Mouse (Mus musculus) kidney, adult 8-10 months (tissue): ENCODE results near the gene Filip1.
A peak's percentile ranks its signal among the peaks of the same experiment; 100 is the strongest.

Source experiments
- DNase-seq, 2 experiments: peaks; one replicate each; pipeline ENCODE4 v3.0.0; 2022

Filip1 gene

GRCm38 (mm10) chr9:79893841-79894612, 118.6 kb downstream of the Filip1 start:
- no peak for DNase-seq

DNA sequence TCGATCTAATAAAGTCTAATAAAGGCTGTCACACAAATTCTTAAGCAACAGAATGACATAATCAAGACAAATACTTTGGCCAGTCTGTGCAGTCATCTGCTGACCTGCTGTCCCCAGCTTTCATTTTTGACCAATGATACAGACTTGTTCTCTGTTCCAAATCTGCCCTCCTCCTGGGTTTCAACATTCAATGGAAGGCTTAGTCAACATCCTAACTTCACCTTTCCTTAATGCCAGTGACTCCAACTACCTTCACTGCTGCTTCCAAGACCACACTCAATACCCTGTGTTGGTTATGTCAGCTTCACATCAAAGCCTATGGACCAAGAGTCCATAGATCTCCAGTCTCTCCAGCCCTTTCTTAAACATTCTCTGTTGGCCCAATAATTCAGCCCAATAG, 120.5 kb downstream of the Filip1 start:
- DNase-seq: no peak

DNA sequence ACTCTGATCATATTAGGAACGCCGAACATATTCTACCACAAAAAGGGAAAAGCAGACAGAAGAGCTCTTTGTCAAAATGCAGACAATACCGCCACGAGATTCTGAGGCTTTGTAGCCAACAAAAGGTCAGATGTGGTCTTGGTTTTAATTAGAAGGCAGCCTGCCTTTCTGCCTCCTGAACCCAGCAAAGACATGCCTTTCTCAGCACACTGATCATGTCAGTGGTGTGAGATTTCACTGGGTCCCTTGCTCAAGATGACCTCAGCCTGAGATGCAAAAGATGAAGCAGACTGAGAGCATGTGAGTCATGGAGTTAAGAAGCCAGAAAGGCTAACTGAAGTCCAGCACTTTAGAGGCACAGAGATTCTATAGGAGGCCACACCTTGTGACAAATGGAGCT, 122.2 kb downstream of the Filip1 start:
- no peak for DNase-seq

DNA sequence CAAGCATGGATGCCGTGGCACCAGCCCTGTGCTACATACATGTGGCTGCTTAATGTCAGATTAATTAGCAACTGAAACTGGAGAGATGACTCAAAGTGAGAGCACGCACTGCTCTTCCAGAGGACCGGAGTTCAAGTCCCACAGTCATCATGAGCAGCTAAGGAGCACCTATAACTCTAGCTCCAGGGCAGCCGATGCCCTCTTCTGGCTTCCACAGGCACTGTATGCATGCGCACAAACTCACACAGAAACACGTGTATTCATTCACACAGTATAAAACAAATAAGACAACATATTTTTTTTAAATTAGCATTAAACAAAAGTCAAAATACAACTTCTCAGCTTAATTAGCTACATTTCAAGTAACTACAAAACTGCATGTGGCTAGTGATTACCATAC, 123.5 kb downstream of the Filip1 start:
- no peak for DNase-seq

- DNase-seq: peak; percentile 13 to 14
Observed at GRCm38 (mm10) chr9:79885244-79886210, 127.1 kb downstream of the Filip1 start.

GRCm38 (mm10) chr9:79883139-79883538, 129.5 kb downstream of the Filip1 start:
- no peak for DNase-seq

DNA sequence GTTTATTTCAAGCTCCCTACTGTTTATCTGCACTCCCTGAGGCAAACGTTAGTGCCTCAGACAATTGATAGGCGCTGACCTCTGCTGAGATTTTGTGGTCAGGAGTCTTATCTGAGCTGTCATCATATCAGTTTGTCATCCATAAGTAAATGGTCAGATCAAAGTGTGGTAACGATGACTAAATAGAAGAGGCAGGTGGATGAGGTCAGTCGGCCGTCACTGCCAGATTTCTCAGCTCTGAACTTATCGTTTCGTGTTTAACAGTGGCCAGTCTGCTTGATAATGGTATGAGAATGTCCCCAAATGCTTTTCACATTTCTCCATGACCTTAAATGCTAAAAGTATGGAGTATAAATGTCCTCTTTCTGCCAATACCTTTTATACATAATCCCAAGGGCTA, 132.6 kb downstream of the Filip1 start:
- DNase-seq: no peak

DNA sequence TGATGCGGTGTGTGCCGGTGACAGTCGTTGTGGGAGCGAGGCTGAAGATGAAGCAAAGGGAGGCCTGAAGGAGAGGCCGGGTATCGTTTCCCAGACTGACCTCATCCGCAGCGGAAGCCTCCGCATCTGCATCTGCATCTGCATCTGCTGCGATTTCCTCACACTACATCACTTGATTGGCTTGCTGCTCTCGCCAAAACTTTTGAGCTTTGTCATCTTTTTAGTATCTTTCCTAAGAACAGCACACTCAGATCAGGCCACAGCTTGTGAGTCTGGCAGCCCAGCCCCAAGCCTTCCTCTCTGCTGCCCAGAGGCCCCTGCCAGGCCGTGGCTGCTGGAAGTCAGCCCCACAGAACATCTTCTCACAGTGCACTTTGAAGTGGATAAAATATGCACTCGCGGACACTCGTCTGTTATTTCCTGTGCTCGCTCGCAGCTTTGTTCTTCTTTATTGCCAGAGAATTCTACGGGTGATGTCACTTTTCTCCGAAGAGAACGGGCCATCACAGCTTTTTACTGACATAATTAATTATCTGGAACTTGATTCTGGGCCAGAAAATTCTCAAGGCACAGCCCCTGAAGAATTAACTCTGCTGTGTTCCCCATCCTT, 137.0 kb downstream of the Filip1 start:
- DNase-seq: peak in 1 of 2 experiments; percentile 1

GRCm38 (mm10) chr9:79872598-79872997, 140.1 kb downstream of the Filip1 start:
- no peak for DNase-seq

- no peak for DNase-seq
Observed at GRCm38 (mm10) chr9:79869512-79869911, 143.1 kb downstream of the Filip1 start.

- no peak for DNase-seq
Observed at GRCm38 (mm10) chr9:79865998-79866397, 146.7 kb downstream of the Filip1 start.

- DNase-seq: no peak
Observed at GRCm38 (mm10) chr9:79862544-79862943, 150.1 kb downstream of the Filip1 start.

GRCm38 (mm10) chr9:79847099-79847498, 165.6 kb downstream of the Filip1 start:
- DNase-seq: no peak

- no peak for DNase-seq
Observed at GRCm38 (mm10) chr9:79842615-79843014, 170.0 kb downstream of the Filip1 start.

DNA sequence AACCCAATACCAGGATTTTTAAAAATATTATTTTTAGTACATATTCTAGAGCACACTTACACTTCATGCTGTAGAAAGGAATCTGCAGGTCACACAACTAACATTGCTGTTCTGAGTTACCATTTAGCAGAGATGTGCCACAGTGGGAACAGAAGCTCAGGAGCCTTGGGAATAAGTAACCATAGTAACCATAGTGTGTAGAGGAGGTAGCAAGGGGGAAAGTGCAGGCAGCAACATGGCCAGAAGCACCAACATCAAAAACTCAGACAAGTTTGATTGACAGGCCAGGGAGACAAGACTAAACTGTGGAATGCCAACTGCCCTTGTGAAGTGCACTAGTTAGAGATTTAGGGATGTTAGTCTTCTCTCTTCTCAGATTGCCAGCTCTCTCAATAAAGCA, 170.6 kb downstream of the Filip1 start:
- no peak for DNase-seq

DNA sequence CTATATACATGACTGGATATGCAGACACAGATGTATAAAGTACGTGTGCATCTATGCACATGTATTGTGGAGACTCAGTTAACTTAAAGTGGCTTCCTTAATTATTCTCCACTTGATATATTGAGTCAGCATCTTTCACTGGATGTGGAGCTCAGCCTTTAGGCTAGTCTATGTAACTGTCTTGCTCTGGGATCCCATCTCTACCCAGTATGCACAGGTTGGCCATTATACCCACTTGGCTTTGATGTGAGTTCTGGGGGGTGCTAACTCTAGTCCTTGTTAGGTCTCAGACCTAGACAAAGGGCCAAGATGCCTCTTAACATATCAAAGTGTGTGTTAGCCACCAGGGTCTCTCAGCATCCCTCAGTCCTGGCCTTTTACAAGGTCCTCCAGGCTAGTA, 181.4 kb downstream of the Filip1 start:
- DNase-seq: no peak

GRCm38 (mm10) chr9:79830874-79831273, 181.8 kb downstream of the Filip1 start:
- DNase-seq: no peak

DNA sequence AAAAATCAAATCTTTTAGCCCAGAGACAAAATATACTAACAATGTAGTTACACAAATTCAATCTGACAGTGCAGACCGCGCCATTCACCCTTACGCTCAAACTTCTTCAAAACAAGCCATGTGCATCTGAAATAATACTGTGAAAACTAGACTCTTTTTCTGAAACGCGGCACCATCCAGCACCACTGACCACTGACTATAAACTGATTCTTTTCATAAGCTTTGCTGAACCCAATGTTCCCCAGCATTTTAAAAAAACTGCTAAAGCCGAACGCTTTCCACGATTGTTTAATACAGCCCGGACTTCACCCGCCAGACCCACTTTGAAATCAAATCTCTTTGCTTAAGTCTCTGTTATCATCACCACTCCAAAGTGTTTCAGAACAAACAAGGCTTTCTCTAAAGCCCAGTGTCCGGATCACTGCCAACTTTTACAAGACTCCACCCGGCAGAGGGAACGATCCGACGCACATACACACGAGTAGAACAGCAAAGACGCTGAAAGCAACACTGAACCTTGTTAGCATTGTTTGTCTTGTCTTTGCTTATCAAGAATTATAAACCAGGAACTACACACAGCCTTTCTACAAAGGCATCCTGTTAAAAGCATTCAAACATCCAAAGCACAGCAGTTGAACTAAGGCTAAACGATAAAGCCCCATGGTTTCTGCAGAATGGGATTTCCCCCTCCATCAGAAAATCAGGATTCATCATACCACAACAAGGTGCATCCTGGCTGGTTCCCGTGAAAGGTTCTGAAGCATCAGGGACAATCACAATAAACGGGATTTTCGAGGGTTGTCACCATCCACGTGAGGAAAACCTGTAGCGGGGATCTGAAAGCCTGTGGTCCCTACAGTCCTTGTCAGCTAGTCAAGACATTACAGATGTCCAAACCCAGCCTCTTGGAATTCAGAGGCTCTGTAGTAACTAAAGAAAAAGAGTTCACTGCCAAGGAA, 182.5 kb downstream of the Filip1 start:
- no peak for DNase-seq

GRCm38 (mm10) chr9:79827072-79827471, 185.6 kb downstream of the Filip1 start:
- DNase-seq: no peak

DNA sequence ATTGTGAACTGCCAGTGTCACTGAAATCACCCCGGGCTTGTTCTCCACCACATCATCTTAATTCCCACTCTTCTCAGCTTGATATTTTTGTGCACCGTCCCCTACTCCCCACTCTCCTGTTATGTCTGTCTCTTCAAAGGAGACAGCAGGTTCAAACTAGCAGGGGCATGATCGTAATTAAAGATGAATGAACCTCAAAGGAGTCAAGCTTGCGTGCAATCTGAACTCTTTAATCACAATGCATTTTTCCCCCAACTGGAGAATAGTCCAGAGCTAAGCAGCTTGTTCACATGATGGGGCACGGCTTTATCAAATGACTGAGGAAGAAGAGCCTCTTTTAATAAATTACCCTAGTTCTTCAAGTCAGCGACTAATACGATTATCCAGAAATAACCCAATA, 187.1 kb downstream of the Filip1 start:
- no peak for DNase-seq

DNA sequence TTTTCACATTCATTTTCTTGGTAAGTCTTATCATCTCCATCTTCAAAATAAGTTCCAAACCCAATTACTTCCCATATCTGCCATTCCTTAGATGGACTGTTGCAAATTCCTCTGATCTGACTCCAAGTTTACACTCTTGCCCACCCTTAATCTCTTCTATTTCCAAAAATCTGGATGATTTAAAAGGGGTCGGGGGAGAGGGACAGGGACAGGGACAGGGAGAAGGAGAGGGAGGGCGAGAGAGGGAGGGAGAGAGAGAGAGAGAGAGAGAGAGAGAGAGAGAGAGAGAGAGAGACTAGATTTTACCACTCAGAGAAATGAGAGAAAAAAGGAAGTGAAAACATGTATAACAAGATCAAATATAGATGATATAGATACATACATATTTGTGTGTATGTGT, 188.8 kb downstream of the Filip1 start:
- DNase-seq: no peak

DNA sequence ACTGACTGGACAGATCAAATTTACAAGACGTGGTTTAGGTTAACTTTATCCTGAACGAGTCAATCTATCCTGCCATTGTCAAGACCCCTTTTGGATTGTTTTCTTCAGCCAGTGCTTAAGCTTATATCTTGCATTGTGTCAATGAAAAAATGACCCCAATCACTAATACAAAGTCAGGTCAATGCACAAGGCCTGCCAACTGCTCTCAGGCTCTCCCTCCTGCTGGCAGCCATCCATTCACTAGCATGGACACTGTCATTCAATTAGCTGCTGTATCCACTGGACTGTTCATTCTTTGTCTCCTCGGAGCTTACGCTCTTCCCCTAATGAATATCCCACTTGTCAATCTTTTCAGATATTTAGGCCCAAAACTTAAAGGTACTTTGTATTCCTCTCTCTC, 189.2 kb downstream of the Filip1 start:
- DNase-seq: no peak
